Mouse (Mus musculus) intestine, embryonic 16.5 days (tissue): ENCODE data around the gene Ajap1. TPM values are rescaled to one million over a fixed set of nuclear protein-coding genes. Genes with fewer than 3 reads are reported as not detected.

Experiments used
- ATAC-seq: fragments of 200-750 bp; cut with Nextera tagmentation; 2 replicates; pipeline ENCODE4 v1.8.0; 2017; ENCODE audit warnings: moderate TSS enrichment, moderate library complexity
- H3K27ac ChIP-seq: fragments of 300-500 bp; sonication (generic); 2 replicates; pipeline ENCODE4 v1.5.1; 2014; ENCODE audit warnings: mild to moderate bottlenecking, low read length
- H3K27me3 ChIP-seq: fragments of 300-500 bp; sonication (generic); replicated peaks from 2 replicates; pipeline ENCODE4 v1.6.1; 2014; ENCODE audit warnings: low read length, control low read depth, mixed read lengths; ENCODE audit not compliant: control insufficient read depth, insufficient read depth
- H3K36me3 ChIP-seq: fragments of 300-500 bp; sonication (generic); 2 replicates; pipeline ENCODE4 v1.6.1; 2014; ENCODE audit warnings: low read length, control low read depth; ENCODE audit not compliant: control insufficient read depth, insufficient read depth
- H3K4me1 ChIP-seq: fragments of 300-500 bp; sonication (generic); 2 replicates; pipeline ENCODE4 v1.6.1; 2014; ENCODE audit warnings: low read length, control low read depth, mixed read lengths; ENCODE audit not compliant: control insufficient read depth, insufficient read depth
- H3K4me2 ChIP-seq: fragments of 300-500 bp; sonication (generic); 2 replicates; pipeline ENCODE4 v1.6.1; 2014; ENCODE audit warnings: low read depth, low read length, control low read depth
- H3K4me3 ChIP-seq: fragments of 300-500 bp; sonication (generic); 2 replicates; pipeline ENCODE4 v1.5.1; 2014; ENCODE audit warnings: mild to moderate bottlenecking, low read length
- H3K9ac ChIP-seq: fragments of 300-500 bp; sonication (generic); 2 replicates; pipeline ENCODE4 v1.6.1; 2014; ENCODE audit warnings: low read depth, low read length
- H3K9me3 ChIP-seq: fragments of 300-500 bp; sonication (generic); 2 replicates; pipeline ENCODE4 v1.6.1; 2016; ENCODE audit warnings: low read length, control low read depth; ENCODE audit not compliant: control insufficient read depth
- WGBS: fragments of 180-500 bp; shearing (Covaris S2); extraction: QIAGEN DNeasy Blood & Tissue Kit; methylation state at CpG from one replicate; pipeline ENCODE4 v1.1.7; 2014; 5-methylcytosine and 5-hydroxymethylcytosine counted together
- polyA plus RNA-seq: library from polyadenylated mRNA; unstranded; fragments of >200 nt; fragmentation: Nextera tagmentation; extraction: Ambion mirVana; gene quantifications from 2 replicates; pipeline ENCODE4 v1.2.1, GENCODE M21; 2015

The Ajap1 gene
- polyA plus RNA-seq, 1 experiment from 2014 or later = 0.40 TPM

DNA sequence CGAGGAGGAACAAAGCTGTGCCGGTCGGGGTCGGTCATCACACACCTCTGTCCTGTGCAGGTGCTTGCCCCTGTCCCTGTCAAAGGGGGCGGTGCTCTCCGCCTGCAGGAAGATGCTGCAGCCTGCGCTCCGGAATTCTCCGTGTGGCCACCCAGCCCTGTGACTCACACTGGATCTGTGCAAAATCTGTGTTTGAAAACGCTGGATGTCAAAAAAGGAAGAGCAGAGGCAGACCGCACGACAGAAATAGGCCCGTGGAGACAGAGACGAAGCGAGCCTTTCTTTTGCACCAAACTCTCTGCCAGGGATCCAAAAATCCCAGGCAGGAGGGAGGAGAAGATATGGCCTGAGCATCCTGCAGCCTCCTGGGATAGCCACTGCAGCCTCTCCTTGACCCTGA lies 22.7 kb downstream of the Ajap1 start:
- Histone ChIP-seq H3K4me2 (no peak overlapping the region), H3K4me1 (no peaks in the 10 kb centered on the region), H3K36me3 (no peaks in the 10 kb centered on the region), H3K27me3 (no peaks in the 10 kb centered on the region), H3K9me3 (no peaks in the 10 kb centered on the region), H3K9ac (no peak overlapping the region), H3K27ac (no peak overlapping the region), H3K4me3 (no peak overlapping the region)
- 77% methylated on average over 15 of the region's 15 CpGs for WGBS
- no peak for ATAC-seq

DNA sequence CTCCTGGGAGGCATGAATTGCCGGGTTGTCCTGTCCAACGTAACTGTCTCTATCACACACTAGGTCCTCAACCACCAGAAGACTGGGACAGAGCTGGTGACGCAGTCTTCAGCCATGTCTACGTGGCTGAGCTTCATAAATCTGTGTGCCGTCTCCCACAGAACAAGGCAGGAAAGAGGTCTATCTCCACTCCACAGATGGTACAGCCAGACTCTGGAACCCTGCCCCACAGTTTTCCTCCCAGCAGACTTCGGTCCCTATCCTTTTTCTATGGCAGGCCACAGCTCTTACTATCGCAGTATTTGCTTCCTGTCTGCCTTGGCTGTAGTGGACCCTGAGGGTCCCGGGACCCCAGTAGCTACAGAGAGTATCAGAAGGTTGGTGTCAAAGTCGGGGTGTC lies 23.1 kb downstream of the Ajap1 start:
- H3K27me3 ChIP-seq = no peaks in the 10 kb centered on the region
- H3K36me3 ChIP-seq = no peaks in the 10 kb centered on the region
- H3K4me2 ChIP-seq = no peak overlapping the region
- H3K4me1 ChIP-seq = no peaks in the 10 kb centered on the region
- H3K9me3 ChIP-seq = no peaks in the 10 kb centered on the region
- no peak overlapping the region for H3K9ac ChIP-seq
- H3K4me3 ChIP-seq = no peak overlapping the region
- WGBS = 88% methylated on average over 9 of the region's 9 CpGs
- ATAC-seq = no peak
- H3K27ac ChIP-seq = no peak overlapping the region

DNA sequence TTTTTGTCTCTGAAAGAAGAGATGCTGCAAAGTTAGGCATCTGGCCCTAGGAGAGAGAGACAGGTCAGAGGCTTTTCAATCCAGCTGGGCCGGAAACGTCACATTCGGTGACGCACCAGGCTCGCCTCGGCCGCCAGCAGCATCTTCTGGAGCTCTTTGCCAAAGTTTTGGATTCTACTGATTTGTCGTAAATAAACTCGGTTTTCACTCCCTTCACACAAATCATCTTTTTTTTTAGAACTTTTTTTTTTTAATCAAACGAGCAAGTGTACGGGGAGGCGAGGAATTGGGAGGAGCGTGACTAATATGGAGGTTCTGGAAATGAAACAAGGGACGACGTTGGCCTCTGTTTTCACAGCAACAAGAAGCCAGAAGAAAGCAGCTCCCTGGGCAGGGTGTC lies 23.8 kb downstream of the Ajap1 start:
- no peak for ATAC-seq
- Histone ChIP-seq H3K27me3 (no peaks in the 10 kb centered on the region), H3K9ac (no peak overlapping the region), H3K4me1 (no peaks in the 10 kb centered on the region), H3K27ac (no peak overlapping the region), H3K36me3 (no peaks in the 10 kb centered on the region), H3K9me3 (no peaks in the 10 kb centered on the region), H3K4me3 (no peak overlapping the region), H3K4me2 (no peak overlapping the region)
- WGBS = 88% methylated on average over 15 of the region's 15 CpGs

DNA sequence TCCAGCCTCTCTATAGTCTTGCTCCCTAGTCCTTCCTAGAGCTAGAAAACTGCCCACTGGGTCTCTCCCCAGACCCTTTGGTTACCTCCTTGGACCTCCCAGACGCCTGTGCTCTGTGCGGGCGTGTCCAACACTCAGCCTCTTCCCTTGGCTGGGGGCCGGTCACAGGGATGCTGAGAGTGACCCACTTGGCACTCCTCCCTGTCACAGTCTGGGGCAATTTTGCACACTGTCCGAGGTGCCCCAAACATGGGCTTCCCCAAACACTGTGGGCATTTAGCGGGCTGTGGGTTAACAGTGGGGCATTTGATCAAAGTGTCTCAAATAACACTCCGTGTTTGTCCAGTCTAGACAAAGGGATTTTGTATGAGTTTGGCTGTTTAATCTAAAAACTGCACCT lies 29.1 kb downstream of the Ajap1 start:
- WGBS = 82% methylated on average over 7 of the region's 7 CpGs
- no peak overlapping the region for H3K4me3 ChIP-seq
- no peak overlapping the region for H3K9ac ChIP-seq
- no peaks in the 10 kb centered on the region for H3K9me3 ChIP-seq
- H3K4me1 ChIP-seq = no peaks in the 10 kb centered on the region
- no peak overlapping the region for H3K27ac ChIP-seq
- H3K4me2 ChIP-seq = no peak overlapping the region
- no peaks in the 10 kb centered on the region for H3K36me3 ChIP-seq
- no peaks in the 10 kb centered on the region for H3K27me3 ChIP-seq
- no peak for ATAC-seq

DNA sequence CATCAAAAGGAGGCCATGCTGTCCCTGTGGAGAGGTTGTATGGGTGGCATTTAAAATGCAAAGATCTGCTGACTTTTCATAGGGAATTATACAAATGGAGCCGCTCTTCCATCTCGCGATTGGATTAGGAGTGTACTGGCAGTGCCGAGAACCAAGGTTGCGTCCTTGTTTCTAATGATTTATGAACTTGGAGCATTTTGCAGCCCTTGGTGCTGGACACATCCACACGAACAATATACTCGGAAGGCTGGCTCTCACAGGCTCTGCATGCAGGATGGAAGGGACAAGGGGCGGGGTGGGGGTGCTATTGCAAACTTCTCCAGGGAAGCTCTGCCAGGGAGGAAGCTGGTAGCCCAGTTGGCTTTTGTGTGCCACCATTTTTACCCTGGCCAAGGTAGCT lies 31.1 kb downstream of the Ajap1 start:
- Histone ChIP-seq H3K9me3 (no peaks in the 10 kb centered on the region), H3K9ac (no peak overlapping the region), H3K4me3 (no peak overlapping the region), H3K36me3 (no peaks in the 10 kb centered on the region), H3K27me3 (no peaks in the 10 kb centered on the region), H3K4me2 (no peak overlapping the region), H3K4me1 (no peaks in the 10 kb centered on the region), H3K27ac (no peak overlapping the region)
- 86% methylated on average over 8 of the region's 8 CpGs for WGBS
- ATAC-seq = no peak

DNA sequence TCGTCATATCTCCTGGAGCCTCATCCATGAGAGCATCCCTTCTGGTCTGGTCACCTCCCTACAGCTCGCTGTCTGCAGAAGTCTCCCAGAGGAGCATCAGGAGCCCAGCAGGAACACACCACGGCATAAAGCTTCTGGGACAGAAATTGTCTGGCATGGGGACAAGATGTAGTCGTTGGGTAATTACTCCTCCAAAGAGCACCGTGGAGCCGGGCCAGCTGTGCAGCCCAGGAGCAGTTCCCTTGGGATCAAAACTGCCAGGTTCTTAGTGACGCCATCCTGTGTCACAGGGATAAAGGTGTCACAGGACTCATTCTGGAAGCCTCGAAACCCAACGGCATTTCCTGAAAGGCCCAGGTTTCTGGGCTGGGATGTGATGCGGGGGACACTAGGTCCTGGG lies 40.1 kb downstream of the Ajap1 start:
- no peak overlapping the region for H3K27ac ChIP-seq
- ATAC-seq = no peak
- no peak overlapping the region for H3K9ac ChIP-seq
- H3K4me2 ChIP-seq = no peak overlapping the region
- H3K4me3 ChIP-seq = no peak overlapping the region
- 72% methylated on average over 10 of the region's 10 CpGs for WGBS
- H3K27me3 ChIP-seq = no peaks in the 10 kb centered on the region; the same call in 1 of the 2 replicates
- no peaks in the 10 kb centered on the region for H3K36me3 ChIP-seq
- H3K9me3 ChIP-seq = no peaks in the 10 kb centered on the region
- H3K4me1 ChIP-seq = no peaks in the 10 kb centered on the region

DNA sequence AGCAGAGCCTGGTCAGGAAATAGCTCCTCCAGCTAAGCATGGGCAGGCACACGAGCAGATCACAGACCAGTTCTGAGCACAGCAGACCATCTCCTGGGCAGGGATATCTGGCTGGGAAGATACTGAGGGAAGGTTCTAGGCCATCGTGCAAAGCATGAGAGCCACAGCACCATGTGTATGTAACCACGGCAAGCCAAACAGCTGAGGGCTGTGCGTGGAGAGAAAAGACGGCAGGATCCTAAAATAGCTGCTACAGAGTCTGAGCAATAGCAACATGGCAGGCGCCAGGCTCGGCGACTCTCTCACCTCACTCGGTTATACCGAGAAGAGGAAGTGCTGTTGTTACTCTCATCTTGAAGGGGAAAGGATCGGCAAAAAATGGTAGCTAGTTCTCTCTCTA lies 42.7 kb downstream of the Ajap1 start:
- H3K27me3 ChIP-seq = no peaks in the 10 kb centered on the region; the same call in 1 of the 2 replicates
- no peaks in the 10 kb centered on the region for H3K4me1 ChIP-seq
- H3K4me2 ChIP-seq = no peak overlapping the region
- no peak for ATAC-seq
- no peaks in the 10 kb centered on the region for H3K36me3 ChIP-seq
- no peak overlapping the region for H3K9ac ChIP-seq
- H3K27ac ChIP-seq = no peak overlapping the region
- 76% methylated on average over 11 of the region's 11 CpGs for WGBS
- no peaks in the 10 kb centered on the region for H3K9me3 ChIP-seq
- H3K4me3 ChIP-seq = no peak overlapping the region

DNA sequence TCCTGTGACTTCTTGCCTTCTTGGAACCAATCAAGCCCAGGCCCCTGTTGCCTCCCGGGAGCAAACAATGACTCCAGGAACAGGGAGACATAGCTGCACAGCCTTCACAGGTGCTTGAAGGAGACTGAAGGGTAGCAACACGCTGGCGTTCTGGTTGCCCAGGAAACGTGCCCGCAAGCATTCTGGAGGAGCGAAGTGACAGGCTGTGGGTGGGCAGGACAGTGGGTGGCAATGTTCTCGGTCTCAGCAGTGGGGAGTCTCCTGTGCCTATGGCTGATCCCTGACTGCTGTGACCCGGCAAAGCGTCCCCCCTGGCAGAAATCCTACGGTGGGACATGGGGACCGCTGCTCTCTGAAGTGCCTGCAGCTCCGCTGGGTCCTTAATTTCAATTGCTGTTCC lies 43.6 kb downstream of the Ajap1 start:
- WGBS = 67% methylated on average over 12 of the region's 12 CpGs
- Histone ChIP-seq H3K4me1 (no peaks in the 10 kb centered on the region), H3K9me3 (no peaks in the 10 kb centered on the region), H3K36me3 (no peaks in the 10 kb centered on the region), H3K27me3 (no peaks in the 10 kb centered on the region; the same call in 1 of the 2 replicates), H3K27ac (no peak overlapping the region), H3K4me3 (no peak overlapping the region), H3K9ac (no peak overlapping the region), H3K4me2 (no peak overlapping the region)
- ATAC-seq = no peak

DNA sequence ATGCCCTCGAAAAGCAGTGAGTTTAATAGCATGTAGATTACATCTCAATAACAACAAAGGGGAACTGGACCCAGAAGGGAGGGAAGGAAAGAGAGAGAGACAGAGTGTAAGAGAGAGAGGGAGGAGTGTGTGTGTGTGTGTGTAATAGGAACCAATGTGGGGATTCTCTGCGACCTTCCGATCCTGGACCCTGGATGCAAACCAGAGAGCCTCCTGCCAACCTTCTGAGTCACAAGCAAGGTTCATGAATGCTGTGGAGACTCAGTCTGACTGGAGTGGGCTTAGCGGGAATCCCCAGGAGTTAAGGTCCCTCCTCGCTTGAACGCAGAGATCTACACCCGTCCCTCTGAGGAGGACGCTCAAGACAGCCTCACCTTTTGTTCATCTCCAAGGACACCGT lies 45.4 kb downstream of the Ajap1 start:
- H3K4me1 ChIP-seq = no peaks in the 10 kb centered on the region
- ATAC-seq = no peak
- 71% methylated on average over 9 of the region's 9 CpGs for whole genome bisulfite sequencing
- H3K9ac ChIP-seq = no peak overlapping the region
- H3K27ac ChIP-seq = no peak overlapping the region
- no peak overlapping the region for H3K4me2 ChIP-seq
- H3K27me3 ChIP-seq = no peaks in the 10 kb centered on the region
- no peaks in the 10 kb centered on the region for H3K36me3 ChIP-seq
- H3K9me3 ChIP-seq = no peaks in the 10 kb centered on the region
- H3K4me3 ChIP-seq = no peak overlapping the region

DNA sequence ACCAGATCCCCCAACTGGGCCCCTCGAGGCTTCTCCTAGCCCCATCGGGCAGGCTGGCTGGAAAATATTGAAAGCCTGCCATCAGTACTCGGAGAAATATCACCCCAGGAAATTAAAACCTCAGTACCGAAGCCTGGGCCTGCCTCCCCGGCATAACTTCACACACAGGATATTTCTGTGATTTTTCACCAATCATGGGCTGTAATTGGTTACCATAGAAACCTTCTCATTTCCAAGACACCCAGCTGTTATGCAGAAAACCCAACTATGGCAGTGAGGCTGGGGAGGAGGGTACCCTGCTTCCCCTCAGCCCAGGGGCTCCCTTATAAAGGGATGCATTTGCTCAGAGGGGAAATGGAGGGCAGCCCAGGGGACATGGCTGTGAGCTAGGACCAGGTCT lies 46.7 kb downstream of the Ajap1 start:
- no peak overlapping the region for H3K4me2 ChIP-seq
- no peaks in the 10 kb centered on the region for H3K27me3 ChIP-seq
- WGBS = 69% methylated on average over 5 of the region's 5 CpGs
- H3K4me1 ChIP-seq = no peaks in the 10 kb centered on the region
- H3K27ac ChIP-seq = no peak overlapping the region
- no peak overlapping the region for H3K9ac ChIP-seq
- no peaks in the 10 kb centered on the region for H3K9me3 ChIP-seq
- H3K36me3 ChIP-seq = no peaks in the 10 kb centered on the region
- no peak overlapping the region for H3K4me3 ChIP-seq
- ATAC-seq = no peak
